Mouse (Mus musculus) MEL (cell line): ENCODE results near the gene Ehmt2. TPM values are rescaled to one million over a fixed set of nuclear protein-coding genes. Genes with fewer than 3 reads are reported as not detected.
"Not testable (repeated sequence)": the region's sequence is repeated elsewhere in the genome, so short reads cannot be mapped to it uniquely, and the experiment has no call there.

Experiments
- DNase-seq: peaks from one replicate; pipeline ENCODE4 v3.0.0; 2011; ENCODE audit warnings: low read depth, low spot score
- H3K27ac ChIP-seq: 2 replicates; pipeline ENCODE4 v1.5.1; 2012; ENCODE audit warnings: low read depth, mild to moderate bottlenecking, control low read depth, low read length, moderate library complexity; ENCODE audit not compliant: control insufficient read depth
- H3K27me3 ChIP-seq, 2 experiments: fragments of 150-350 bp in 1 of 2; sonication (generic) in 1 of 2; 2 replicates each; pipeline ENCODE4 v1.6.1; 2012; ENCODE audit warnings: low read length in 2 of 2, mild to moderate bottlenecking in 2 of 2, improper control_type of control experiment in 1 of 2, moderate library complexity in 1 of 2; ENCODE audit not compliant: insufficient read depth in 2 of 2, control insufficient read depth in 1 of 2
- H3K36me3 ChIP-seq, 2 experiments: 2 replicates each; pipeline ENCODE4 v1.6.1; 2012 to 2014; ENCODE audit warnings: low read length in 2 of 2, improper control_type of control experiment in 1 of 2, inconsistent platforms in 1 of 2, mild to moderate bottlenecking in 1 of 2; ENCODE audit not compliant: insufficient read depth in 2 of 2, control insufficient read depth in 1 of 2
- H3K4me1 ChIP-seq, 2 experiments: fragments of 150-350 bp in 1 of 2; sonication (generic) in 1 of 2; 2 replicates each; pipeline ENCODE4 v1.6.1; 2012; ENCODE audit warnings: low read length in 2 of 2, improper control_type of control experiment in 1 of 2, mild to moderate bottlenecking in 1 of 2; ENCODE audit not compliant: insufficient read depth in 2 of 2, control insufficient read depth in 1 of 2
- H3K4me3 ChIP-seq, 2 experiments: fragments of 150-350 bp in 1 of 2; sonication (generic) in 1 of 2; 2 replicates each; pipeline ENCODE4 v1.5.1; 2012; ENCODE audit warnings: low read depth in 2 of 2, low read length in 2 of 2, mild to moderate bottlenecking in 2 of 2, moderate library complexity in 2 of 2, control low read depth in 1 of 2, improper control_type of control experiment in 1 of 2; ENCODE audit not compliant: control insufficient read depth in 1 of 2, insufficient read depth in 1 of 2
- H3K79me2 ChIP-seq: 2 replicates; pipeline ENCODE4 v1.6.1; 2012; ENCODE audit warnings: mild to moderate bottlenecking, low read length, moderate library complexity; ENCODE audit not compliant: control insufficient read depth, poor library complexity, insufficient read depth
- H3K9ac ChIP-seq: 2 replicates; pipeline ENCODE4 v1.6.1; 2012; ENCODE audit warnings: low read depth, mild to moderate bottlenecking, control low read depth, low read length, moderate library complexity; ENCODE audit not compliant: control insufficient read depth, poor library complexity, severe bottlenecking
- H3K9me3 ChIP-seq: fragments of 150-350 bp; sonication (generic); replicated peaks from 2 replicates; pipeline ENCODE4 v1.6.1; 2012; ENCODE audit warnings: mild to moderate bottlenecking, low read length, improper control_type of control experiment, moderate library complexity; ENCODE audit not compliant: insufficient read depth
- EP300 ChIP-seq, 2 experiments: IDR thresholded peaks; 2 replicates each; pipeline ENCODE4 v1.6.1; 2011; ENCODE audit warnings: improper control_type of control experiment in 2 of 2, low read length in 2 of 2, low read depth in 1 of 2, mild to moderate bottlenecking in 1 of 2
- ETS1 ChIP-seq: IDR thresholded peaks from 2 replicates; pipeline ENCODE4 v1.6.1; 2012; ENCODE audit warnings: low read depth, mild to moderate bottlenecking, inconsistent platforms, low read length, improper control_type of control experiment, moderate library complexity
- HCFC1 ChIP-seq: IDR thresholded peaks from 2 replicates; pipeline ENCODE4 v1.6.1; 2012; ENCODE audit warnings: low read depth, mild to moderate bottlenecking, inconsistent platforms, low read length, improper control_type of control experiment, moderate library complexity
- MAFK ChIP-seq: IDR thresholded peaks from 2 replicates; pipeline ENCODE4 v1.6.1; 2011; ENCODE audit warnings: low read depth, mild to moderate bottlenecking, low read length, improper control_type of control experiment, borderline replicate concordance
- MXI1 ChIP-seq: IDR thresholded peaks from 2 replicates; pipeline ENCODE4 v1.6.1; 2011; ENCODE audit warnings: mild to moderate bottlenecking, low read depth, low read length, improper control_type of control experiment
- NRF1 ChIP-seq: IDR thresholded peaks from 2 replicates; pipeline ENCODE4 v1.6.1; 2014; ENCODE audit warnings: low read depth, mild to moderate bottlenecking, inconsistent platforms, low read length, improper control_type of control experiment, moderate library complexity; ENCODE audit not compliant: poor library complexity, insufficient read depth, severe bottlenecking
- SIN3A ChIP-seq: IDR thresholded peaks from 2 replicates; pipeline ENCODE4 v1.6.1; 2012; ENCODE audit warnings: low read length, improper control_type of control experiment, inconsistent platforms
- TBP ChIP-seq: IDR thresholded peaks from 2 replicates; pipeline ENCODE4 v1.8.0; 2011; ENCODE audit warnings: low read depth, low read length, improper control_type of control experiment
- TCF12 ChIP-seq: IDR thresholded peaks from 2 replicates; pipeline ENCODE4 v1.6.1; 2014; ENCODE audit warnings: low read depth, mild to moderate bottlenecking, inconsistent platforms, low read length, improper control_type of control experiment, moderate library complexity
- ZC3H11A ChIP-seq: IDR thresholded peaks from 2 replicates; pipeline ENCODE4 v1.6.1; 2012; ENCODE audit warnings: low read depth, mild to moderate bottlenecking, inconsistent platforms, low read length, improper control_type of control experiment
- ZNF384 ChIP-seq: IDR thresholded peaks from 2 replicates; pipeline ENCODE4 v1.6.1; 2012; ENCODE audit warnings: low read depth, mild to moderate bottlenecking, inconsistent platforms, low read length, improper control_type of control experiment
- polyA plus RNA-seq, 2 experiments: library from polyadenylated mRNA; stranded (reverse) in 1 of 2; unstranded in 1 of 2; fragments of >175 nt in 1 of 2; fragments of >200 nt in 1 of 2; gene quantifications; 2 replicates each; pipeline versions ENCODE4 v1.2.1 to v1.2.4; 2012; ENCODE audit warnings: low replicate concordance in 2 of 2, low read depth in 1 of 2; ENCODE audit not compliant: insufficient read length in 2 of 2, insufficient read depth in 1 of 2, missing spikeins in 1 of 2
- total RNA-seq: library from RNA; depleted of rRNA; stranded (reverse); fragments of 300-350 nt; gene quantifications from 2 replicates; pipeline ENCODE4 v1.2.3, GENCODE M21; 2012

Gene Ehmt2
- total and polyA plus RNA-seq, 3 experiments: 66.6 to 113 TPM; not detected in 1

GRCm38 (mm10) chr17:34900826-34901225 is 2.6 kb downstream of the Ehmt2 start:
- not testable (repeated sequence) for H3K27me3 ChIP-seq, H3K27ac ChIP-seq, H3K9ac ChIP-seq, H3K4me3 ChIP-seq, H3K9me3 ChIP-seq
- H3K36me3 ChIP-seq: peaks cover 2 to 15% of the 10 kb centered on the region in 2 experiments; a peak in 3 of 4 replicates
- TF ChIP-seq TBP (peak; percentile 92), MXI1 (0 out of 2 replicates have a peak, but pooled peaks have one; percentile 19), MAFK (peak; percentile 41; the same call in 1 of the 2 replicates), ZNF384 (peak; percentile 44)
- peaks cover 0 to 15% of the 10 kb centered on the region in 2 experiments; a peak in 3 of 4 replicates for H3K4me1 ChIP-seq
- peaks cover 27% of the 10 kb centered on the region for H3K79me2 ChIP-seq
- peak; percentile 61 for DNase-seq

- H3K36me3 ChIP-seq, H3K9ac ChIP-seq, DNase-seq, H3K4me1 ChIP-seq, H3K9me3 ChIP-seq, H3K27ac ChIP-seq, H3K27me3 ChIP-seq: not testable (repeated sequence)
- peaks cover 25% of the 10 kb centered on the region for H3K79me2 ChIP-seq
- TF ChIP-seq ZNF384: peak; percentile 52
- TF ChIP-seq, all 39 proteins: peak for 1; not testable (repeated sequence) for 38
- not testable (repeated sequence) for H3K4me3 ChIP-seq
Measured at GRCm38 (mm10) chr17:34901948-34902347, 3.7 kb downstream of the Ehmt2 start.

GRCm38 (mm10) chr17:34902895-34903294 is 4.6 kb downstream of the Ehmt2 start:
- H3K36me3 ChIP-seq: peaks cover 4 to 7% of the 10 kb centered on the region in 2 experiments; a peak in 3 of 4 replicates
- no peaks in the 10 kb centered on the region for H3K27me3 ChIP-seq
- no peak overlapping the region for H3K27ac ChIP-seq
- no peak overlapping the region for H3K4me3 ChIP-seq
- H3K9ac ChIP-seq: no peak overlapping the region
- H3K9me3 ChIP-seq: no peaks in the 10 kb centered on the region
- peaks cover 0 to 9% of the 10 kb centered on the region in 2 experiments; a peak in 3 of 4 replicates for H3K4me1 ChIP-seq
- no peak for DNase-seq
- TF ChIP-seq SIN3A (no peak), ZC3H11A (no peak), TCF12 (no peak), HCFC1 (no peak), ETS1 (no peak), NRF1 (no peak), EP300 (IDR thresholded peaks at IDR 0.05; ENCODE audit: low read depth in 1 of 2, low read length in 2 of 2) (no peak), ZNF384 (no peak)
- H3K79me2 ChIP-seq: peaks cover 20% of the 10 kb centered on the region
